Mouse (Mus musculus): ENCODE data around the gene Fam98a.

Gene Fam98a

DNA sequence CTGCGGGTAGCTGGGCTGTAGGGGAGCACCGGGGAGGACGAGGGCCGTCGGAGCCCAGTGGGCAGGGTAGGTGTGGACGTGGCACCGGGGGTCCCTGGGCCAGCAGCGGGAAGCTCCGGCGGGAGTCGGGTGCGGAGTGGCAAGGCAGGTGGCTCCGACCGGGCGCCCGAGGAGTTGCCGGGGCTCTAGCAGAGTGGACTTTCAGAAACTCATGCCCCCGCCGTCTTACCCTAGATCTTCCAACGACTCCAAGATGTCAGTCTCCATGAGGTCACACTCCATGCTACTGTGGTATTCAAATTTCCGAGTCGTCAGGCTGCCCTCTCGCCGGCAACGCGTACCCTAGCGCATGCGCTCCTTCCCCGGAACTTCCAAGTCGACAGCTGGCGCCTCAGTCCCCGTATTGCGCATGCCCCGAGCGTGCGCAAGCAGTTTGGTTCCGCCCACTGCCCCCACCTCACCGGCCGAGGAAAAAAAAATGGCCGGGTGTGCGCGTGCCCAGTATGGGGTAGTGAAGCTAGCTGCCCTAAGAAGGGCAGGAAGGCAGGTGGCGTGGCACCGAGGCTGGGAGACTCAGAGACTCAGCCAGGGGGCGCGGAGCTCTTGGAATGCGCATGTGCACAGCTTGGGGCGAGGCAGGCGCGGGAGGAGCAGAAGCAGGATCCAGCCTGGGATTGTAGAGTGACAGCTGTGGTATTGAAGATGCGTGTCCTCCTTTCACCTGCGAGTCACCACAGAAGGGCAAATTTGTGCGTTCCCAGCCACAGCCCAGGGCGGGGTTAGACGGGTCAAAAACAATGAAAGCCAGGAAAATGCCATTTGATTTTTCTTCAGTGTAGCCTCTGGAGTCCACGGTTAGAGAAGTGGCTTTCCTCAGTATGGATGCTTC is at the start of gene Fam98a:
TSS of gene Fam98a (minus strand) at position 435 of the 889 bp plus-strand sequence.
- in situ Hi-C loops (cut with MboI, MseI) = loop anchor here (25.0 kb wide), 1 partner anchor 1264 kb away; the partner anchor contains the start of gene Memo1

GRCm38 (mm10) chr17:75598652-75599051 is 46.9 kb upstream of the Fam98a start:
- in situ Hi-C loops (cut with MboI, MseI) = no loop called here

GRCm38 (mm10) chr17:75582738-75583137 is 31.0 kb upstream of the Fam98a start:
- in situ Hi-C loops (cut with MboI, MseI) = no loop called here

DNA sequence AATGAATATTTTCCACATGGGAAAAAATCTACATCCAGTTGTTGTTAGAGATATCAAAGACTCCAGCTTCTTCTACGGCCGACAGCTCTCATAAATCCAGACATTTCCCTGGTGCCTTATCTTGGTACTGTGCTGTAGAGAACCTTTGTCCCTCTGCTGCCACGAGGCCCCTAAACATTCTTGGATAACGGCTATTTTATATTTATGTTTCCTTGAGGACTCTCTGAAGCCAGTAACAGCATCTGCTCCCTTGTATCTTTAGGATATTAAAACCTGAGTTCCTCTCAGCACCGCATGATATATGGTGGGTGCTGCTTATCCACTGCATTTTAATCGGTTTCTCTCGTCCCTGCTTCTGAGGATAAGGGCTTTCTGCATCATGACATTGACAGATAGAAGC is 23.9 kb upstream of the Fam98a start:
- in situ Hi-C loops (cut with MboI, MseI) = no loop called here

DNA sequence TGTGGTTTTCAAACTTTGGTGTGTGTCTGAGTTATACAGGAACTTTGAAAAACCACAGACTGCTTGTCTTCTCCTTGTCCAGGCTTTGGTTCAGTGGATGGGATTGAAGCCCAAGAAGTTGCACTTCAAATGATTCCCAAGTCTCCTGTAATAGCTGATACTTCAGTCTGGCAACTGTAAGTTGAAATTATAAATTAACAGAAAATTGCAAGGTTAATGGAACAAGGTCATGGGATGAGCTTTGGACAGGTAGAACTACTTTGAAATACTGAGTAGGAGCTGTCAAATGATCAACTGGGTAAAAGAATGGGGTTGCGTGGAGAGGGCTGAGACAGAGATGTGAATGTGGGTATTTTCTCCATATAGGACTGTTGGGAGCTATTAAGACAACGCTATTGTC is 6.3 kb upstream of the Fam98a start:
- in situ Hi-C loops (cut with MboI, MseI) = loop anchor here (25.0 kb wide), 1 partner anchor 1271 kb away; the partner anchor contains the start of gene Memo1

DNA sequence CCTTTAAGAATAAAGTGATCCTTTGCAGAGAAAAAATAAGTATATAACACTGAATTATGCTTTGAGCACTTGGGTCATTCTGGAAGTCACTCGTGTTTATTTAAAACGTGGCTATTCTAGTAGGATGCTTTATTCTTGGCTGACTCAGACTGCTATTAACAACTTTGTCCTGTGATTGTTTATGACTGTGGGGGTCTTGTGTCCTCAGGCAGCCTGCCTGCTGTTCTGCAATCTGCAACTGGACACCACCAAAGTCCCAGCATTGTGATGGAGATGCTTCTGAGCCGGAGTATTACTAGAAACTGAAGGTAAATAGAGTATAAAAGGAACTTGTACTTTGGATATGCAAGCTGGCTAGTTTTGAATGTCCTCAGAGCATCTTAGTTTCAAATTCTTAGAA is 5.3 kb upstream of the Fam98a start:
- in situ Hi-C loops (cut with MboI, MseI) = loop anchor here (25.0 kb wide), 1 partner anchor 1270 kb away; the partner anchor contains the start of gene Memo1

DNA sequence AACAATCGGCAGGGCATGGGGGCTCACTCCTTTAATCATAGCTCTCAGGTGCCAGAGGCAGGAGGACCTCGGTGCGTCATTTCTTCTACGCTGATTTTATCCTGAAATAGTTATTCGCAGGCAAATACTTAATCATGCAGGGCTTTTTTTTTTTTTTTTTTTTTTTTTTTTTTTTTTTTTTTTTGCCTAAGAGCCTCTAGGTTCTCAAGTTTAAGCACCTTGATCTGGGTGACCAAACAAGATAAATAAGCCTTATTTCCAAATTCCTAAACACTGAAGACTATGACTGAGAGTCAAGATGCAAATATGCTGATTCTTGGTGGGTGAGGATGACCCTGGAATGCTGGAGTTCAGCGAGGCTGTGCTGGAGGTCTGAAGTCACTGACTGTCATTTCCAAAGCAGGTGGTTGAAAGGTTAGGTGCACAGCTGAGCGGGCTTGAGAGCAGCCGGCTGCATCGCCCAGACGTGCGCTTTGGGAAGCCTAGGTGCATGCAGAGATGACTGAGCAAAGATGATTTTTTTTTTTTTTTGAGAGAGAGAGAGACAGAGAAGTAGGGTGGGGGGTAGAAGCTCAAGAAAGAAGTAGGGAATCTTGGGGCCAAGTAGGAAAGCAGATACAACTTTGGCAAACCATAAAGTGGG is 854 bp downstream of the Fam98a start:
- in situ Hi-C loops (cut with MboI, MseI) = loop anchor here (25.0 kb wide), 1 partner anchor 1264 kb away; the partner anchor contains the start of gene Memo1

- in situ Hi-C loops (cut with MboI, MseI) = no loop called here
Measured at GRCm38 (mm10) chr17:75544262-75544661, 7.5 kb downstream of the Fam98a start.

GRCm38 (mm10) chr17:75543434-75543833 is 8.3 kb downstream of the Fam98a start:
- in situ Hi-C loops (cut with MboI, MseI) = no loop called here

- in situ Hi-C loops (cut with MboI, MseI) = no loop called here
Measured at GRCm38 (mm10) chr17:75539841-75540240, 11.9 kb downstream of the Fam98a start.

DNA sequence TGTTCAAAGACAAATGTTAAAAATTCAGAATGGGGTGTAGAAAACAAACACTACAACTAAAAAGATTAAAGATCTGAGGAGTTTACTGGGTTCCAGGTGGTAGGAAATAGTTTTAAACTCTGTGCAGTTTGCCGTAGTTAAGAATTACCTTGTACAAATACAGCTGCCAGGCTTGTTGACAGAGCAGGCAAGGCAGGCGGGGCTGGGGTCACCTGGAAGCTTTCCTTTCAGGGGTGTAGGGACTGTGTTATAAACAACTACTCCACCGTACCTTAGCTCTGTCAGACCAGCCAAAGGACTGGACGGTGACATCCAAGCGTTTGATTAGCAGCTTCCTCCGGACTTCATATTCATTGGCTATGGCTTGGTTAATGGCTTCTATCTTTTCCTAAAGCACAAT is 12.6 kb downstream of the Fam98a start:
- in situ Hi-C loops (cut with MboI, MseI) = no loop called here

- in situ Hi-C loops (cut with MboI, MseI) = no loop called here
Measured at GRCm38 (mm10) chr17:75538431-75538830, 13.3 kb downstream of the Fam98a start.

- in situ Hi-C loops (cut with MboI, MseI) = no loop called here
Measured at GRCm38 (mm10) chr17:75537050-75537445, 14.7 kb downstream of the Fam98a start.

- in situ Hi-C loops (cut with MboI, MseI) = no loop called here
Measured at GRCm38 (mm10) chr17:75536396-75537049, 15.2 kb downstream of the Fam98a start.

- in situ Hi-C loops (cut with MboI, MseI) = no loop called here
Measured at GRCm38 (mm10) chr17:75535612-75536011, 16.1 kb downstream of the Fam98a start.

GRCm38 (mm10) chr17:75534314-75535020 is 17.3 kb downstream of the Fam98a start:
- in situ Hi-C loops (cut with MboI, MseI) = no loop called here

GRCm38 (mm10) chr17:75532469-75532986 is 19.2 kb downstream of the Fam98a start:
- in situ Hi-C loops (cut with MboI, MseI) = no loop called here

DNA sequence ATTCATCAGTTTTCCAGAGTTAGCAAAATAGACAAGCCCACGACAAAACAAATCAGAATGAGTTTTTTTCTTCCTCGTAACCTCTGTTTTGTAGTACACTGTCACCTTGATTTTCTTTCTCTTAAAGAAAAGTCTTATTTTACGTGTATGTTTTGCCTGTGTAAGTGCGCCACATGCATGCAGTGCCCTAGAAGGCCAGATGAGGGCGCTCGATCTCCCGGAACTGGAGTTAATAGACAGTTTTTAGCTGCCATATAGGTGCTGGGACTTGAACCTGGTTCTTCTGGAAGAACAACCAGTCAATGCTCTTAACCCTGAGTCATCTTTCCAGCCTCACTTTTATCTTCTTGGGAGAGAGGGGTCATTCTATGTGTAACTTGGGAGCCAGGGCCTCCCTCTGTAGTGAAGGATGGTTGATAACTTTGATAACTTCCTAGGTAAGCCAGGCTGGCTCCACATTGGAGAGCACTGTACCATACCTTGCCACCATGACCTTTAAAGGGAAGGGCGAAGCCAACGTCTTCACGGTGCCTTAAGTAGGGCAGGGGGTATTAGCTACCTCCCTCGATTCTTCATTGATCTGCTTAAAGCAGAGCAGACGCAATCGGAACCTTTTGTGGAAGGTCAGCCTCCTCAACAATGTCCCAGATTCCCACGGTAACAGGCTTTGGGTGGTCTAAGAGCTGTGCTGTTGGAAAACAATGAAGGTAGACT is 22.4 kb downstream of the Fam98a start:
- in situ Hi-C loops (cut with MboI, MseI) = no loop called here

GRCm38 (mm10) chr17:75526411-75526810 is 25.3 kb downstream of the Fam98a start:
- in situ Hi-C loops (cut with MboI, MseI) = no loop called here

DNA sequence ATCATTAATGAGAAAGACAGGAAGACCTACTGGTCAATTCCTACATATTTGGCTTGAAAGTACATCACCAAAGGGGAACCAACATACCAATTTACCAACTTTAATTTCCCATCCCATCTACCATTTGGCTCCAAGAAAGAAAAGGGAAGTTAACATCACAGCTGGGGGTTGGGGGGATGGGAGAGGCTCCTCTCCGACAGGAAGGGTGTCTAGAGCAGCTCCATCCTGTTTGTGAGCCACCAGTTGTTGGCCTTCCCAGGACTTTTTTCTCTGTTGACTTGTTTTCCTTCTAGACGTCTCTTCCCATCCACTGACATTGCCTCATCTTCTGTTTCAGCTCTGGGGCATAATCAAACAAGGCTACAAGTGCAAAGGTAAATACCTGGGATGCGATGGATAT is 27.9 kb downstream of the Fam98a start:
- in situ Hi-C loops (cut with MboI, MseI) = no loop called here
